Mouse (Mus musculus) kidney, adult 2 months (tissue): ENCODE results near the gene Gm11733. TPM values are rescaled to one million over a fixed set of nuclear protein-coding genes. Genes with fewer than 3 reads are reported as not detected.

Source experiments
- DNase-seq: peaks from one replicate; pipeline ENCODE4 v3.0.0; 2021
- H3K27ac ChIP-seq: fragments of 200-500 bp; 2 replicates; pipeline ENCODE4 v1.5.1; 2012; ENCODE audit warnings: low read depth, low read length, control low read depth, inconsistent platforms; ENCODE audit not compliant: insufficient read depth
- H3K27me3 ChIP-seq: fragments of 200-500 bp; replicated peaks from 2 replicates; pipeline ENCODE4 v1.6.1; 2012; ENCODE audit warnings: mild to moderate bottlenecking, moderate library complexity, low read length, inconsistent platforms; ENCODE audit not compliant: control insufficient read depth, insufficient read depth
- H3K36me3 ChIP-seq: fragments of 200-500 bp; 2 replicates; pipeline ENCODE4 v1.6.1; 2012; ENCODE audit warnings: mild to moderate bottlenecking, moderate library complexity, low read length, inconsistent platforms; ENCODE audit not compliant: control insufficient read depth, insufficient read depth
- H3K4me1 ChIP-seq: fragments of 200-500 bp; 2 replicates; pipeline ENCODE4 v1.6.1; 2011; ENCODE audit warnings: low read length; ENCODE audit not compliant: control insufficient read depth, insufficient read depth
- H3K4me3 ChIP-seq: fragments of 200-500 bp; 2 replicates; pipeline ENCODE4 v1.5.1; 2011; ENCODE audit warnings: mild to moderate bottlenecking, low read depth, low read length, control low read depth; ENCODE audit not compliant: insufficient read depth
- CTCF ChIP-seq: fragments of 200-500 bp; conservative IDR thresholded peaks from 2 replicates; pipeline ENCODE4 v1.5.1; 2011; ENCODE audit warnings: low read depth, mild to moderate bottlenecking, control low read depth, low read length, moderate library complexity, mixed read lengths; ENCODE audit not compliant: insufficient read depth, insufficient read length
- POLR2A ChIP-seq: fragments of 200-500 bp; IDR thresholded peaks from one replicate; pipeline ENCODE4 v1.6.1; 2011; ENCODE audit warnings: low read depth, low read length, control low read depth
- WGBS: fragments of 180-500 bp; shearing (Covaris S2); methylation state at CpG from one replicate; pipeline ENCODE4 v1.1.7; 2018; 5-methylcytosine and 5-hydroxymethylcytosine counted together
- polyA plus RNA-seq: library from polyadenylated mRNA; depleted of rRNA; stranded (reverse); fragments of >200 nt; gene quantifications from 2 replicates; pipeline ENCODE4 v1.2.3, GENCODE M21; 2012

Gene Gm11733
- polyA plus RNA-seq, 1 experiment, result 0.05 TPM

GRCm38 (mm10) chr11:117492209-117492505 is 8.0 kb downstream of the Gm11733 start:
- Histone ChIP-seq H3K27me3 (no peaks in the 10 kb centered on the region), H3K4me1 (no peaks in the 10 kb centered on the region), H3K4me3 (no peak overlapping the region), H3K36me3 (no peaks in the 10 kb centered on the region), H3K27ac (no peak overlapping the region)
- DNase-seq, result no peak
- TF ChIP-seq CTCF, result no peak
- TF ChIP-seq POLR2A, result no peak
- WGBS, result 71% methylated on average over 1 of the region's 1 CpGs

- Histone ChIP-seq H3K27me3 (no peaks in the 10 kb centered on the region), H3K4me3 (no peak overlapping the region), H3K27ac (no peak overlapping the region), H3K36me3 (no peaks in the 10 kb centered on the region), H3K4me1 (0 out of 2 replicates have a peak, but pooled peaks cover 5% of the 10 kb centered on the region)
- no peak for TF ChIP-seq CTCF
- 49% methylated on average over 4 of the region's 4 CpGs for WGBS
- no peak for DNase-seq
Observed at GRCm38 (mm10) chr11:117496812-117497211, 12.6 kb downstream of the Gm11733 start.

- TF ChIP-seq CTCF, result no peak
- TF ChIP-seq POLR2A, result no peak
- DNase-seq, result peak; percentile 59
- 24% methylated on average over 16 of the region's 16 CpGs for WGBS
- H3K4me1 ChIP-seq, result 0 out of 2 replicates have a peak, but pooled peaks cover 5% of the 10 kb centered on the region
- no peak overlapping the region for H3K27ac ChIP-seq
- H3K4me3 ChIP-seq, result no peak overlapping the region
- H3K36me3 ChIP-seq, result no peaks in the 10 kb centered on the region
- no peaks in the 10 kb centered on the region for H3K27me3 ChIP-seq
Observed at GRCm38 (mm10) chr11:117497256-117498136, 13.3 kb downstream of the Gm11733 start.

GRCm38 (mm10) chr11:117498137-117498511 is 14.0 kb downstream of the Gm11733 start:
- DNase-seq, result no peak

GRCm38 (mm10) chr11:117508972-117509371 is 24.8 kb downstream of the Gm11733 start:
- Histone ChIP-seq H3K4me1 (no peaks in the 10 kb centered on the region), H3K27me3 (no peaks in the 10 kb centered on the region), H3K36me3 (no peaks in the 10 kb centered on the region), H3K4me3 (no peak overlapping the region), H3K27ac (no peak overlapping the region)
- 85% methylated on average over 4 of the region's 4 CpGs for WGBS
- no peak for DNase-seq
- TF ChIP-seq POLR2A (no peak), CTCF (no peak)

More at GRCm38 (mm10) chr11:117498137-117498511, 14.0 kb downstream of the Gm11733 start:
- Histone ChIP-seq H3K27me3 (no peaks in the 10 kb centered on the region), H3K36me3 (no peaks in the 10 kb centered on the region), H3K27ac (no peak overlapping the region), H3K4me1 (0 out of 2 replicates have a peak, but pooled peaks cover 5% of the 10 kb centered on the region), H3K4me3 (no peak overlapping the region)
- WGBS, result 78% methylated on average over 1 of the region's 1 CpGs
- no peak for TF ChIP-seq CTCF
- no peak for TF ChIP-seq POLR2A

GRCm38 (mm10) chr11:117515718-117516421 is 31.7 kb downstream of the Gm11733 start:
- Histone ChIP-seq H3K4me3 (no peak overlapping the region), H3K27me3 (no peaks in the 10 kb centered on the region), H3K27ac (no peak overlapping the region), H3K4me1 (no peaks in the 10 kb centered on the region), H3K36me3 (no peaks in the 10 kb centered on the region)
- DNase-seq, result no peak
- 78% methylated on average over 10 of the region's 10 CpGs for WGBS
- TF ChIP-seq POLR2A (no peak), CTCF (no peak)

GRCm38 (mm10) chr11:117516422-117516796 is 32.2 kb downstream of the Gm11733 start:
- Histone ChIP-seq H3K4me3 (no peak overlapping the region), H3K4me1 (no peaks in the 10 kb centered on the region), H3K36me3 (no peaks in the 10 kb centered on the region), H3K27me3 (no peaks in the 10 kb centered on the region), H3K27ac (no peak overlapping the region)
- no peak for DNase-seq
- WGBS, result 90% methylated on average over 3 of the region's 3 CpGs
- TF ChIP-seq POLR2A, result no peak
- TF ChIP-seq CTCF, result no peak
